Mouse (Mus musculus) intestine, embryonic 15.5 days (tissue): ENCODE measurements around the gene Lama5. TPM values are rescaled to one million over a fixed set of nuclear protein-coding genes. Genes with fewer than 3 reads are reported as not detected.

ENCODE experiments used
- ATAC-seq: fragments of 200-750 bp; cut with Nextera tagmentation; 2 replicates; pipeline ENCODE4 v1.8.0; 2017; ENCODE audit warnings: moderate TSS enrichment, moderate library complexity
- H3K27ac ChIP-seq: fragments of 300-500 bp; sonication (generic); 2 replicates; pipeline ENCODE4 v1.5.1; 2015; ENCODE audit warnings: mild to moderate bottlenecking, inconsistent platforms
- H3K27me3 ChIP-seq: fragments of 300-500 bp; sonication (generic); replicated peaks from 2 replicates; pipeline ENCODE4 v1.6.1; 2015; ENCODE audit warnings: inconsistent platforms
- H3K36me3 ChIP-seq: fragments of 300-500 bp; sonication (generic); 2 replicates; pipeline ENCODE4 v1.6.1; 2015; ENCODE audit warnings: inconsistent platforms
- H3K4me1 ChIP-seq: fragments of 300-500 bp; sonication (generic); replicated peaks from 2 replicates; pipeline ENCODE4 v1.6.1; 2015; ENCODE audit warnings: inconsistent platforms
- H3K4me2 ChIP-seq: fragments of 300-500 bp; sonication (generic); replicated peaks from 2 replicates; pipeline ENCODE4 v1.6.1; 2015; ENCODE audit warnings: mild to moderate bottlenecking, inconsistent platforms
- H3K4me3 ChIP-seq: fragments of 300-500 bp; sonication (generic); replicated peaks from 2 replicates; pipeline ENCODE4 v1.5.1; 2015; ENCODE audit warnings: inconsistent platforms
- H3K9ac ChIP-seq: fragments of 300-500 bp; sonication (generic); 2 replicates; pipeline ENCODE4 v1.6.1; 2015; ENCODE audit warnings: inconsistent platforms
- H3K9me3 ChIP-seq: fragments of 300-500 bp; sonication (generic); 2 replicates; pipeline ENCODE4 v1.6.1; 2016; ENCODE audit warnings: inconsistent platforms
- WGBS: fragments of 180-500 bp; shearing (Covaris S2); methylation state at CpG from one replicate; pipeline ENCODE4 v1.1.7; 2015; 5-methylcytosine and 5-hydroxymethylcytosine counted together
- polyA plus RNA-seq: library from polyadenylated mRNA; unstranded; fragments of >200 nt; fragmentation: Nextera tagmentation; extraction: Ambion mirVana; gene quantifications from 2 replicates; pipeline ENCODE4 v1.2.1, GENCODE M21; 2015

Lama5 gene
- polyA plus RNA-seq, 1 experiment from 2014 or later: 30.9 TPM

- Histone ChIP-seq H3K4me2 (no peak overlapping the region), H3K27me3 (no peaks in the 10 kb centered on the region), H3K9me3 (no peaks in the 10 kb centered on the region), H3K4me1 (no peaks in the 10 kb centered on the region), H3K36me3 (peaks cover 30% of the 10 kb centered on the region), H3K9ac (no peak overlapping the region), H3K27ac (no peak overlapping the region), H3K4me3 (no peak overlapping the region)
- ATAC-seq: no peak
- WGBS: 91% methylated on average over 6 of the region's 6 CpGs
Measured at GRCm38 (mm10) chr2:180147379-180147778, 78.3 kb downstream of the Lama5 start.

GRCm38 (mm10) chr2:180146091-180146490 lies 79.6 kb downstream of the Lama5 start:
- H3K4me3 ChIP-seq: no peak overlapping the region
- no peak overlapping the region for H3K4me2 ChIP-seq
- WGBS: 94% methylated on average over 2 of the region's 2 CpGs
- H3K36me3 ChIP-seq: peaks cover 30% of the 10 kb centered on the region
- H3K9me3 ChIP-seq: no peaks in the 10 kb centered on the region
- no peak overlapping the region for H3K9ac ChIP-seq
- no peak for ATAC-seq
- no peaks in the 10 kb centered on the region for H3K4me1 ChIP-seq
- no peak overlapping the region for H3K27ac ChIP-seq
- no peaks in the 10 kb centered on the region for H3K27me3 ChIP-seq

- WGBS: 88% methylated on average over 5 of the region's 5 CpGs
- Histone ChIP-seq H3K4me1 (no peaks in the 10 kb centered on the region), H3K36me3 (no peaks in the 10 kb centered on the region; the same call in 1 of the 2 replicates), H3K9me3 (no peaks in the 10 kb centered on the region), H3K27me3 (no peaks in the 10 kb centered on the region), H3K4me2 (no peak overlapping the region), H3K9ac (no peak overlapping the region), H3K27ac (no peak overlapping the region), H3K4me3 (no peak overlapping the region)
- ATAC-seq: no peak
Measured at GRCm38 (mm10) chr2:180135414-180135813, 90.2 kb downstream of the Lama5 start.

GRCm38 (mm10) chr2:180133911-180134310 lies 91.7 kb downstream of the Lama5 start:
- Histone ChIP-seq H3K36me3 (no peaks in the 10 kb centered on the region), H3K9ac (no peak overlapping the region), H3K4me1 (no peaks in the 10 kb centered on the region), H3K4me3 (no peak overlapping the region), H3K4me2 (no peak overlapping the region), H3K27ac (no peak overlapping the region), H3K27me3 (no peaks in the 10 kb centered on the region), H3K9me3 (no peaks in the 10 kb centered on the region)
- 81% methylated on average over 3 of the region's 3 CpGs for WGBS
- no peak for ATAC-seq

GRCm38 (mm10) chr2:180133231-180133630 lies 92.4 kb downstream of the Lama5 start:
- Histone ChIP-seq H3K4me2 (no peak overlapping the region), H3K4me3 (no peak overlapping the region), H3K9me3 (no peaks in the 10 kb centered on the region), H3K4me1 (no peaks in the 10 kb centered on the region), H3K9ac (no peak overlapping the region), H3K27ac (no peak overlapping the region), H3K36me3 (no peaks in the 10 kb centered on the region), H3K27me3 (no peaks in the 10 kb centered on the region)
- WGBS: 89% methylated on average over 4 of the region's 4 CpGs
- ATAC-seq: no peak

- H3K4me1 ChIP-seq: peaks cover 3% of the 10 kb centered on the region; the same call in 1 of the 2 replicates
- H3K27ac ChIP-seq: no peak overlapping the region
- ATAC-seq: no peak
- no peaks in the 10 kb centered on the region for H3K9me3 ChIP-seq
- no peak overlapping the region for H3K9ac ChIP-seq
- no peaks in the 10 kb centered on the region for H3K36me3 ChIP-seq
- H3K27me3 ChIP-seq: no peaks in the 10 kb centered on the region
- H3K4me2 ChIP-seq: no peak overlapping the region
- no peak overlapping the region for H3K4me3 ChIP-seq
- WGBS: 79% methylated on average over 1 of the region's 1 CpGs
Measured at GRCm38 (mm10) chr2:180127675-180128074, 98.0 kb downstream of the Lama5 start.

Other genes starting within 250 kb of the Lama5 start
- 3.0 and 3.1 TPM in 2 replicates for gene Taf4, start 249.2 kb downstream of the Lama5 start, polyA plus RNA-seq
- 5.5 and 5.6 TPM in 2 replicates for gene Lsm14b, start 200.9 kb downstream of the Lama5 start, polyA plus RNA-seq
- gene Psma7, start 183.4 kb downstream of the Lama5 start, polyA plus RNA-seq: 584 and 619 TPM in 2 replicates
- 3.7 and 4.2 TPM in 2 replicates for gene Ss18l1, start 183.3 kb downstream of the Lama5 start, polyA plus RNA-seq
- 24.9 and 28.2 TPM in 2 replicates for gene Mtg2, start 155.3 kb downstream of the Lama5 start, polyA plus RNA-seq
- gene Hrh3, start 121.4 kb downstream of the Lama5 start, polyA plus RNA-seq: 0.08 TPM in 1 of 2 replicates, not detected in the other
- 29.6 and 32.8 TPM in 2 replicates for gene Osbpl2, start 106.6 kb downstream of the Lama5 start, polyA plus RNA-seq
- 172 TPM in 2 replicates for gene Adrm1, start 54.4 kb downstream of the Lama5 start, polyA plus RNA-seq
- 577 and 672 TPM in 2 replicates for gene Rps21, start 31.5 kb upstream of the Lama5 start, polyA plus RNA-seq
- 11.4 and 12.7 TPM in 2 replicates for gene Cables2, start 47.6 kb upstream of the Lama5 start, polyA plus RNA-seq
- gene Rbbp8nl, start 64.0 kb upstream of the Lama5 start, polyA plus RNA-seq: 2.8 and 3.8 TPM in 2 replicates
- 8.6 and 8.8 TPM in 2 replicates for gene Gata5, start 108.8 kb upstream of the Lama5 start, polyA plus RNA-seq
- 2.3 and 2.8 TPM in 2 replicates for gene Slco4a1, start 230.4 kb upstream of the Lama5 start, polyA plus RNA-seq